Mouse (Mus musculus): ENCODE data around the gene Fgfr2.

DNA sequence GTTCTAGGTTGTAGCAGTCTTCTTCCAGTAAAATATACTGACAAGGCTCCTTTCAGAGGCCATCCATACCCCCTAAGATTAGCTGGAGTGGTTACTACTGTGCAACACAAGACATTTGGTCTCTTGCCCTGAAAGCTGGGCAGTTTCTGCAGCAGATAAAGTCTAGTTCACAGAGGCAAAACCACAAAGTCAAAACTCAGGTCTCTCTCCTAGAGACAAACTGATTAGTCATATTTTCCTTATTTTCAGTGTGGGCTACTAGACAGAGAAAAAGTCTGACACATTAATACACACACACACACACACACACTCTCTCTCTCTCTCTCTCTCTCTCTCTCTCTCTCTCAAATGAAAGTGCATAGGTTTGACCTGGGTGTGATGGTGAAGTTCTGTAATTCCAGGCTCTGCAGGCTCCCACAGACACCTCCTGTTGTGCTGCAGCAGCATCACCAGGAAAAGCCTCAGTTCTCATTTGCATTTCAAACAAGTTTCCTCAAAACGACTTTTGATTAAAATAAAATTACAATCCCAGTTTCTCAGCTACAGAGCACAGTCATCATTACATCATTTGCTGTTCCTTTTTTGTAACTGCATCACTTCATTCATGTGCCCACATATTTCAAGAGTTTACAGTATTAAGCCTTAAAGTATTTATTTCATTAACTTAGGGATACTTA, 298.7 kb downstream of the Fgfr2 start:
- no peak for TF ChIP-seq POLR2A (IDR thresholded peaks at IDR 0.05; ENCODE audit: control insufficient read depth, low read depth, low read length)
- TF ChIP-seq CTCF (IDR thresholded peaks at IDR 0.05; ENCODE audit: control insufficient read depth, insufficient read depth, insufficient replicate concordance, low read depth, low read length) = no peak
